Mouse (Mus musculus) erythroblast, adult 5-6 weeks (primary cell): Measurements from ENCODE around the gene Rubcn. TPM values are rescaled to one million over a fixed set of nuclear protein-coding genes. Genes with fewer than 3 reads are reported as not detected.
A peak's percentile ranks its signal among the peaks of the same experiment; 100 is the strongest.
"Not testable (repeated sequence)": the region's sequence is repeated elsewhere in the genome, so short reads cannot be mapped to it uniquely, and the experiment has no call there.

Experiments
- ATAC-seq: replicated peaks from 2 replicates; pipeline ENCODE4 v1.8.0; 2016; ENCODE audit warnings: moderate number of reproducible peaks, mild to moderate bottlenecking, moderate TSS enrichment, inconsistent platforms; ENCODE audit not compliant: poor library complexity, low FRiP score, severe bottlenecking
- total RNA-seq, 2 experiments: library from RNA; stranded (forward) in 1 of 2; stranded (reverse) in 1 of 2; fragments of 150-400 nt in 1 of 2; fragments of 200-764, 138-1000 nt in 1 of 2; gene quantifications; 2 replicates each; pipeline versions ENCODE4 v1.2.3 to v1.2.4; 2015 to 2017; ENCODE audit warnings: low replicate concordance in 2 of 2

The Rubcn gene
- total RNA-seq, 2 experiments from 2014 or later = 2.9 to 5.3 TPM

- ATAC-seq = not testable (repeated sequence)
Observed at GRCm38 (mm10) chr16:32875281-32875680, 2.3 kb downstream of the Rubcn start.

- ATAC-seq = no peak
Observed at GRCm38 (mm10) chr16:32873366-32873765, 4.2 kb downstream of the Rubcn start.

GRCm38 (mm10) chr16:32870231-32870630 lies 7.3 kb downstream of the Rubcn start:
- ATAC-seq = no peak

- peak; percentile 89 for ATAC-seq
Observed at GRCm38 (mm10) chr16:32867919-32868552, 9.5 kb downstream of the Rubcn start.

GRCm38 (mm10) chr16:32866713-32867112 lies 10.9 kb downstream of the Rubcn start:
- no peak for ATAC-seq

GRCm38 (mm10) chr16:32865401-32865800 lies 12.2 kb downstream of the Rubcn start:
- ATAC-seq = no peak

- ATAC-seq = no peak
Observed at GRCm38 (mm10) chr16:32861813-32862385, 15.7 kb downstream of the Rubcn start.

GRCm38 (mm10) chr16:32858771-32859636 lies 18.6 kb downstream of the Rubcn start:
- ATAC-seq = no peak

- ATAC-seq = no peak
Observed at GRCm38 (mm10) chr16:32858356-32858755, 19.2 kb downstream of the Rubcn start.

GRCm38 (mm10) chr16:32856751-32857150 lies 20.8 kb downstream of the Rubcn start:
- ATAC-seq = no peak

GRCm38 (mm10) chr16:32854050-32854571 lies 23.5 kb downstream of the Rubcn start:
- ATAC-seq = no peak

GRCm38 (mm10) chr16:32853492-32854049 lies 24.0 kb downstream of the Rubcn start:
- no peak for ATAC-seq

GRCm38 (mm10) chr16:32849042-32849830 lies 28.3 kb downstream of the Rubcn start:
- ATAC-seq = no peak

GRCm38 (mm10) chr16:32847103-32847502 lies 30.5 kb downstream of the Rubcn start:
- ATAC-seq = no peak

GRCm38 (mm10) chr16:32831501-32831900 lies 46.1 kb downstream of the Rubcn start:
- no peak for ATAC-seq

- ATAC-seq = no peak
Observed at GRCm38 (mm10) chr16:32829104-32829503, 48.5 kb downstream of the Rubcn start.

GRCm38 (mm10) chr16:32826521-32826920 lies 51.0 kb downstream of the Rubcn start:
- no peak for ATAC-seq

- ATAC-seq = no peak
Observed at GRCm38 (mm10) chr16:32825380-32825779, 52.2 kb downstream of the Rubcn start.

GRCm38 (mm10) chr16:32824061-32824460 lies 53.5 kb downstream of the Rubcn start:
- no peak for ATAC-seq

- no peak for ATAC-seq
Observed at GRCm38 (mm10) chr16:32823487-32823886, 54.1 kb downstream of the Rubcn start.
